Mouse (Mus musculus) frontal cortex, postnatal 14 days (tissue): Measurements from ENCODE around the gene Ube2g1.
A peak's percentile ranks its signal among the peaks of the same experiment; 100 is the strongest.

ENCODE experiments used
- DNase-seq, 2 experiments: peaks; one replicate each; pipeline ENCODE4 v3.0.0; 2022; ENCODE audit warnings: low spot score in 2 of 2

Ube2g1 gene

DNA sequence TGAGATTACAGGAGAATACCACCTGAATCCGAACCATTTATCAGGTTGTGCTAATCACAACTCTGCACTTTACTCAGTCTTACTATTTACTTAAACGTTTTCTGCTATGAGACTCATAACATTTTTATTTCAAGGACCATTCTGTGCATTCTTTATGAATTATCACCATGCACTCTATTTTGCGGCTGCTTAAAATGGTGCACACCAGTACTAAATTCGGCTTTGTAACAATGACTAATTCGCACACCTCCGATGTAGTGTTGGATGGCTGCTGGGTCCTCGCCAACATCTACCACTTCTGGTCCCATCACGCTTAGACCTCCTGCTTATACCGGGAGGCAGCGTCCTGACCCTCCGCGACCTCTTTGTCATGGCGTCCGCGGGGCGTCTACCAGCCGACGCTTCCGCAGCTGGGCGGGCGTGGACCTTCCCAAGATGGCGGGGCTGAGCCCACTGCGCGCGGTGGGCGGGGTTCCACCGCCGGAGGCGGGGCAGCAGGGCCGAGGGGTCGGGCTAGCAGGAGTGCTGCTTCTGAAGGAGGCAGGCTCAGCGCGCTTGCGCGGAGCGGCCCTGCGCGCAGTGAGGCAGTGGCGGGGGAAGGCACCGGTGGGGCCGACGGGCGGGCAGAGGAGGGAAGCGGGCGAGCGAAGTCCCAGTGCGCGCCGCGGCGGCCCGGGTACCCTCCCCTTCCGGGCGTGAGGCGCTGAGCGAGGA is at the start of gene Ube2g1:
TSS of gene Ube2g1 (plus strand) at position 590 of the 714 bp plus-strand sequence.
- DNase-seq, result peak; percentile 97

DNA sequence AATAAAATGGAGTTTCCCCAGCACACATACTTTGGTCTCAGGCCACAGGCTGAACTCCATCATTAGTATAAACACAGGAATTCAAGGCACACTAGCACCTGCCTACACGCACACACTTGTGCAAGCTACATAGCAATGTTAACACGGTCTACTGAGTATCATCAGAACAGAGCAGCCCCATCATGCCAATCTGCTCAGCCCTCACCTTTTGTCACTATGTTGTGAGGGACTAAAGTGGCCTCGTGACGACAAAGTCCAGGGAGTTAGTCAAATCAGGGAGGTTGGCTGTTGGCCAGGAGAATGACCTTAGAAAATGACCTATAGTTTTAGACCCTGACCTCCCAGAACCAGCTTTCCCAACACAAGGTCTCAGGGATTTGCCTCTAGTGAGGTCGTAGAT is 48.9 kb upstream of the Ube2g1 start:
- no peak for DNase-seq

DNA sequence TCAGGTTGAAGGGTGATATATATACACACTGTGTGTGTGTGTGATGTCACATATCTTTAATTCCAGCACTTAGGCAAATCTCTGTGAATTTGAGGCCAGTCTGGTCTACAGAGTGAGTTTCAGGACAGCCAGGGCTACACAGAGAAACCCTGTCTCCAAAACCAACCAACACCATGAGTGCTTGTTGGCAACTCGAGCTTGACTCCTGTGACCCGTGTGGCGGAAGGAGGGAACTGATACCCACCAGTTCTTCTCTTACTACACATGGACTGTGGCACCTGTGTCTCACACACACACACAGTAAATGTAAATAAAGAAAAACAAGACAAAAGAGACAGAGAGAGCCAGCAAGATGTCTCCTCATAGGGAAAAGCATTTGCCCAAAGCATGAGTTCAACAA is 46.4 kb upstream of the Ube2g1 start:
- DNase-seq, result no peak

DNA sequence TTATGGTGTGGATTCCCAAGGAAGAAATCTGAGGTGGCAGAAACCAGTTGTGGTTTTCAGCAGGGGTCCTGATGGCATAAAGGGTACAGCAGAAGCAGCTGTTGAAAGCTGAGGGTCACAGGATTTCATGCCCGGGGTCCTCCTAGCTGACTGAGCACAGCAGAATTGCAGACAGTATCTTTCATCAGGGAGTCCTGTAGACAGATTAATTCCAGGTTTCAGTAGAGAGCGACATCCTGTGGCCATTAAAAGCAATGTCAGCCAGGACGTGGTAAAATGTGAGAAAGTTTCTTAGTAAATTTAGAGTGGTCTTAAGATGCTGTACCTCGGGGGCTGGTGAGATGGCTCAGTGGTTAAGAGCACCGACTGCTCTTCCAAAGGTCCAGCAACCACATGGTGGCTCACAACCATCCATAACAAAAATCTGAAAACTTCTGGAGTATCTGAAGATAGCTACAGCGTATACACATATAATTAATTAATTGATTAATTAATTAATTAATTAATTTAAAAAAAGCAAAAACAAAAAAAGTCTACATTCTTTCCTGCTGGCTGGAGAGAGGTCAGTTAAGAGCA is 42.8 kb upstream of the Ube2g1 start:
- DNase-seq, result no peak

DNA sequence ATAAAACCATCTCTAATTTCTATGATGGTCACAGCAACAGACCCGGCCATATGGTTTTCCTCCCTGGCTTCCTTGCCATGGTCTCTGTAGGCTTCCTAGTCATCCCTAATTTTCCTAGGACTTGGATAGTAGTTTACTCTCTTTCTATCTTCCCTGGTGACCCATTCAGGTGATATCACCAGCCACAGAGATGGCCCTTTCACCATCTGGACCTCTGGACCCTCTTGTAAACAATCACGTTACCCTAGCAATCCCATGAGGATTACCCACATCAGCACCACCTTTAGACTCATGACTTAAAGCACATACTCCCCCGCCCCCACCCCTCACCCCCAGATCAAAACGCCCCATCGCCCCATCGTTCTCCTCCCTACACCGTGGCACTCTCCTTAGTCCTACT is 40.8 kb upstream of the Ube2g1 start:
- no peak for DNase-seq

DNA sequence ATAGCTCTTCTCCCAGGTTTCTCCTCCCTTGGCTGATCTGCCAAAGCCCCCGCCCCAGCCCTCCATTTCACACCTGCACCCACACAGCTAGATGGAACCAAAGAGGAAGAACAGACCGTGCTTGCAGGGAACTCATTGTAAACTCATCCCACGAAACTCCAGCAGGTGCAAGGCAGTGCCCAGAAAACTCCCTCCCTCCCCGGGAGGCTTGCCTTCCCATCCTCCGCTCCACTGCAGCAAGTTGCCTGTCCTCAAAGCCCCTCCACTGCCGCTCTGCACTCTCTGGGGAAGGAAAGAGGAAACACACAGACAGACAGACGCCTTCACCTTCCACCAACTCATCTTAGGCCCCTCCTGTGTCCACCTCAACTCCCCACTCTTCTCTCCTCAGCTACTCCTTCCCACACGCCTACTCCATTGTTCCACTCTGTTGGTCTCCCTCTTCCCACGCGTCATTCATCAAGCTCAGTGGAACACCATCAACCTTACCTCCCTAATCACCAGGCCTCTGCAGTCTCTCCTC is 40.2 kb upstream of the Ube2g1 start:
- DNase-seq, result peak; percentile 43 to 51

DNA sequence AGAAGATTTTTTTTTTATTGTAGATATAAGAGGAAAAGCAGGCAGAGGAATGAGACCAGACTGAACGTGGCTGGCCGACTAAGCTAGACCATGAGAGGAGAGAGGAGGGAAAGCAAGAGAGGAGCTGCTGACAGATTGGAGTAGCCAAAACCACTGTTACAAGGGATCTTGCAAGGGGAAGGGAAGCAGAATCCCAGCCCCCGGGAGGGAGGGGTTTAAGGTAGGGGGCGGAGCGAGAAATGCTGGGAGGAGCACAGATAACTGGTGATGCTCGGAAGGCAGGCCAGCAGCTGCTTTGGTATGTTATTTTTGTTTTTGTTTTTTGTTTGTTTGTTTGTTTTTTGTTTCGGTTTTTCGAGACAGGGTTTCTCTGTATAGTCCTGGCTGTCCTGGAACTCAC is 38.0 kb upstream of the Ube2g1 start:
- DNase-seq, result no peak

DNA sequence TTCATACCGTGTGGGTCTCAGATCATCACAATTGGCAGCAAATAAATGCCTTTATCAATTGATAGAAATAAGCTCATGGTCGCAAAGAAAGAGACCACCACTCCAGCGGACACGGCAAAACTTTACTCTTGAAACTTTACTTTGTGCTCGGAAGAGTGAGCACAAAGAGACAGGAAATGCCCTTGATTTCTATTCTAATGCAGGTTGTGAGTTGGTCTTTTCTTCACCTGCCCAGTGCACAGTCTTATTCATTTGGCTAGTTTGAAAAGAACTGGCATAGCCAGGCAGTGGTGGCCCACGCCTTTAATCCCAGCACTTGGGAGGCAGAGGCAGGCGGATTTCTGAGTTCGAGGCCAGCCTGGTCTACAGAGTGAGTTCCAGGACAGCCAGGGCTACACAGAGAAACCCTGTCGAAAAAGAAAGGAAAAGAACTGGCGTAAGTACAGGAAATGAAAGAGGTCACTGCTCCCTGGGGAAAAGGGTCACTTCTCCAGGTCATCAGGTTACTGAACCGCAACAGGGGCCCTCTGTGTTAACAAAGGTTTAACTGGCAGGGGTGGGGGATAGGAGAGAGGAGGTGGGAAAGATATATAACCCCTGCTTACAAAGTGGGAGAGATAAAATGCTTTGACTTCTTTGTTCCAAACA is 37.3 kb upstream of the Ube2g1 start:
- no peak for DNase-seq

DNA sequence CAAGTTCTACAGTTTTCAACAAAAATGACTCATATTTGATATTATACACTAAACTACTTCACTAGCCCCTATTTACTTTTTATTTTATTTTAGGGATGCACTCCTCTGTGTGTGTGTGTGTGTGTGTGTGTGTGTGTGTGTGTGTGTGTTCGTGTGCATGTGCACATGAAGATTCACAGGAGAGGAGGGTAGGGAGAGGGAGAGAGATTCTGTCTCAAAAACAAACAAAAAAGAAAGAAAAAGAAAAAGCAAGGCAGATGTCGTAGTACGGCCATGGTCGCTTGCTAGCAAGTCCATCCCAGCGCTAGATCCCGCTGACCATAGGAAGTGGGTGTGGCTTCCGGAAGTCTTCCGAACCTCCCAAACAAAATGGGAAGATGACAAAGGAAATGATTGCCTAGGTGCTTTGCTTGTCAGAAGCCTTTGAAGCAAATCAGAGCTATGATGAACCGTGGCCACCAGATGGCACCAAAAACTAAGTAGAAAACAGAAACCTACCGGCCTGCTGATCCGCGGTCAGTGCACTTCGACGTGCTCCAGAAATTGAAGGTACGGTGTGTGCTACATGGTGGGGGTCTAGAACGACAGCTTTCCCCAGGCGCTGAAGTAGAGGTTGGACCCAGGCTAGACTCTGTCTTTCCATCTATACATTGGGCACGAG is 36.6 kb upstream of the Ube2g1 start:
- peak; percentile 52 to 78 for DNase-seq

DNA sequence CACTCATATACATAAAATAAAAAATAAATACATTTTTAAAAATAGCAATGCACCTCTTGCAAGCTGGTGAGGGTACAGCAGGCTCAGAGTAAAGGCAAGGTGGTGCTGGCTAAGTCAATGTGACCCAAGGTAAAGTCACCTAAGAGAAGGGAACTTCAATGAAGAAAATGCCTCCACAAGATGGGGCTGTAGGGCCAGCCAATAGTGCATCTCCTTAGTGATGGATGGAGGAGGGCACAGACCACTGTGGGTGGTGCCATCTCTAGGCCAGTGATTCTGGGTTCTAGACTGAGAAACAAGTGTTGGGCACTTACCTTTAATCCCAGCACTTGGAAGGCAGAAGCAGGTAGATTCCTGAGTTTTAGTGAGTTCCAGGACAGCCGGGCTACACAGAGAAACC is 33.3 kb upstream of the Ube2g1 start:
- no peak for DNase-seq

DNA sequence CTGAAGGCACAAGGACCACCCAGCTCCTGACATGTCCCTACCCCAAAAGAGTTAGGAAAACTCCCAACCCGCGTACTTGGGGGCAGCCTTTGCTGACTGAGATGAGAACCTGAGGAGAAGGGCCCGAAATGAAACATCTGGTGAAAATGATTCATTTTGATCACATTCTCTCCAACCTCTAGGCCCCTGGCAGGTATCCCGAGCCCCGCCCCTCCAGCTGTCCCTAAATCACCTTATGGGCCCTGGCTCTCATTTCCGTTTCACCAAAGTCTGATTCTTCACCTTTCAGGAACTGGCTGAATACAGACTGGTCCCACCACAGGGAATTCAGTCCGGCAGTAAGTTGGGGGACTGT is 31.0 kb upstream of the Ube2g1 start:
- DNase-seq, result no peak

DNA sequence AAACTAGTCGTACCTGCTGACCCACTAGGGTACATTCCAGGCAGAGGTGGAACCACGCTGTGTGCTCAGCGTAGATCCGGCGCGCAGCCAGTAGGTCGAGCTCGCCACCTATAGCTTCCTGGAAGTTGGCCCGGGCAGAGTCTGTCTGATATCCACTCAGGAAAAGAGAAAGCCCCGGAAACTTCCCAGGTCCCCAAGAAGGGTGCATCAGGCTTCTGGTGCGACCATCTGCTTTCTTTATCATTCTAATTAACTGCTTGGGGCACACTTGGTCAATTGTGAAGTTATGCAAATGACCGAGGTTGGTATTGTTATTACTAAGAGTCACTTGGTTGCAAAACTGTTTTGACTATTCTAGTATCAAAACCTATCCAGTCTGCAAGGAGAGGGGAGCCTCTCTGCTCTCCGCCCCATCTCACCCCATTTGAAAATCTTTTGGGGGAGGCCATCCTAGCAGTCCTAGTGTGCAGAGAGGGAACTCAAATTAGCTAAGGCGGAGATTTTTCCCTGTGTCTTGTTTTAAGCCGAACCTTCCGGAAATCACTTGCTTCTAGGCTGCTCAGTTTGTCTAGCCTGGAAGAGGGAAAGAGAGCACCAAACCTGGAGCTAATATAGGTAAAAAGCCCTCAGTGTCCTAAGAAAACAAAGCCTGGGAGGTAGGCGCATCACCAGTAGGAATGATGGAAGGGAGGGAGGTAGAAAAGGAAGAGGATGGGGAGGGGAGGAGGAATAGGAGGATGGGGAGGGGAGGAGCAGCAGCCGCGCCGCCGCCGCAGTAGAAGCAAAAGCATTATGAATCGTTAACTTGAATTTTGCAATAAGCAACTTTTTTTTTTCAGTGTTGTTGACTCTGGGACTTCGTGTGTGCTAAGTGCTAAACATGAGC is 30.4 kb upstream of the Ube2g1 start:
- no peak for DNase-seq

DNA sequence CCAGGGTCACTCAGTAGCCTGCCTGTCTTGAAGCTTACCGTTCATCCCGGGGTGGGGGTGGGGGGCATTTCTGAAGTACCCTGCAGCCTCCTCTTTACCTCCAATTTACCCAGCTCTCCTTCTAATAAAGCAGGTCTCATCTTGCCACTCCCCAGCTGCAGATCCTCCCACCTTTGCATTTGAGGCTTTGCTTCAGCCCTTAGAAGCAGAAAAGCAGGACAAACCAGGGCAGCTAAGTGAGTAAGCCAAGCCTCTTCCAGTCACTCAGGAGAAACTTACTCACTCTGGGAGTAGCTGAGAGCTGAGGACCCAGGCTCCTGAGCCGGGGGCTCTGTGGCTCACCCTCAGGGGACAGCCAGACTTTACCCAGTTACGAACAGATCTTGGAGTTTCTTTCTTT is 28.6 kb upstream of the Ube2g1 start:
- no peak for DNase-seq

DNA sequence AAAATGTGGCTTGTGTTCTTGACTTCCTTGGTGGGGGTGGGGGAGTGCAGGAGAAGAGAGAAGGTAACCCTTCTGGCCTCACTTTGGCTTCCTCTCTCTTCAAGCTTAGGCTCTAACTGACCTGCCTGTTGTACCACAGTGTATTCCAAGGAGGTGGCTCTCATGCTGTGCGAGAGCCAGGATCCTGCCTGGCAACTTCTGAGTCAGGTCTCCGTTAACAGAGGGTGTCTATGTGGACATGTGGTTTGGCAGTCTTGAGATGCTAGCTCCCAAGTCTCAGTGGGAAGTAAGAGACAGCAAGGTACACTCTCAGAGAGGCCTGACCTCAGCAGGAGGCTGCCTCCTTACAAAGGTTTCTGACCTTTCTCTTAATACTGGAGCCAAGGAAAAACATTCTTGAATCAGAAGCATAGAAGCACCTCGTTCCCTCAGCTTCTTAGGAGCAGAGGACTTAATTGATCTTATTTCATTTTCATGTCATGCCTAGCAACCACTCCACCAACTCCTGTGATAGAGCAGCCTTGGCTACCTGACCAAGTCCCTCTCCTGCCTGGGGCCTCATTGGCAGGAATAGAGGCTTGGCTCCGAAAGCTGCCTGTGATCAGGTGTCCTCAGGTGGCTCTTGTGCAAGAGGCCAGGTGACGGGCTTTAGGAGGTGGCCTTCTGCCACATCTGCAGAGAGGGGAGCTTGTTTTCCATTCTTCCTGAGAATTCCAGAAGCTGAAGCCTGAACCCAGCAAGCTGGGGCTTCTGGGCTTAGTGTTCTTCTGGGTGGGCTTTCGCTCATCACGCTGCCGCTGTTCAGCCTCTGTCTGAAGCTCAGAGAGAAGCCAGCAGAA is 25.3 kb upstream of the Ube2g1 start:
- no peak for DNase-seq

DNA sequence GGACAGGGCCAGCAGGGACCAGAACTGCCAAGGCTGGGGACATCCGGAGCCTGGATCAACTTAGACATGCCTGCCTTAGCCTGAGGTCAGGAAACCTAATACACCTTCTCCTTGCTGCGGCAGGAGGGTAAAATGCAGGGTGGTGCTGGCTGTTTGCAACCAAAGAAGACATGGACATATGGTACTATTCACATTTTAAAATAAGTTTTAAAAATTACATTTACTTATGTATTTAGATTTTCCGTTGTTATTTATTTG is 24.7 kb upstream of the Ube2g1 start:
- DNase-seq, result no peak

DNA sequence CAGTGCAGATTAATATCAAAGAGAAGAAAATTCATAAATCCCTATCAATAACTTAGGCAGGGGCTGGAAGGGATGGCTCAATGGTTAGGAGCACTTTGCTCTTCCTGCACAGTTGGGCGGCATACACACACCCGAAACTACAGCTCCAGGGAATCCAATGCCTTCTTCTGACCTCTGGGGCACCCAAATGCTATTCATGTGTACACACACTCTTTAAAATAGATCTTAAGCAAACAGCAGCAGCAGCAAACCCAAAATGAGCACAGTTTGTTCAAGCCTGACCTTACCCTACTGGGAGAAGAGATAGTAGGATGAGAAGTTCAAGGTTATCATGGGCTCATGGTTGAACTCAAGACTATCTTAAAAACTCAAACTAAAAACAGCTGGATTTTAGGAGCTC is 24.0 kb upstream of the Ube2g1 start:
- no peak for DNase-seq

DNA sequence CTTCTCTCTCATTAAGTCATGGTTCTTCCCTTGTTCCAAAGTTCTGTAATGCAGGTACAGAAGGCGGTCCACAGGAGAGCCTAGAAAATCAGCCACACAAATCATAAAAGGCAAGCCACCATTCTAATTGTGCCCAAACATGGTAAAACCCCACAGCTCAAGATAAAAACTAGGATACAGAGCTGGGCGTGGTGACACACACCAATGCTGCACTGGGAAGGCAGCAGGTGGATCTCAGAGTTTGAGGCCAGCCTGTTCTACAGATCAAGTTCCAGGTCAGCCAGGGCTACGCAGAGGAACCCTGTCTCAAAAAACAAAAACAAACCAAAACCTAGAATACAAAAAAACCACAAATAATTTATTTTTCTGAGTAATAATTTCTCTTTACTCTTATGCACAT is 20.5 kb upstream of the Ube2g1 start:
- no peak for DNase-seq

DNA sequence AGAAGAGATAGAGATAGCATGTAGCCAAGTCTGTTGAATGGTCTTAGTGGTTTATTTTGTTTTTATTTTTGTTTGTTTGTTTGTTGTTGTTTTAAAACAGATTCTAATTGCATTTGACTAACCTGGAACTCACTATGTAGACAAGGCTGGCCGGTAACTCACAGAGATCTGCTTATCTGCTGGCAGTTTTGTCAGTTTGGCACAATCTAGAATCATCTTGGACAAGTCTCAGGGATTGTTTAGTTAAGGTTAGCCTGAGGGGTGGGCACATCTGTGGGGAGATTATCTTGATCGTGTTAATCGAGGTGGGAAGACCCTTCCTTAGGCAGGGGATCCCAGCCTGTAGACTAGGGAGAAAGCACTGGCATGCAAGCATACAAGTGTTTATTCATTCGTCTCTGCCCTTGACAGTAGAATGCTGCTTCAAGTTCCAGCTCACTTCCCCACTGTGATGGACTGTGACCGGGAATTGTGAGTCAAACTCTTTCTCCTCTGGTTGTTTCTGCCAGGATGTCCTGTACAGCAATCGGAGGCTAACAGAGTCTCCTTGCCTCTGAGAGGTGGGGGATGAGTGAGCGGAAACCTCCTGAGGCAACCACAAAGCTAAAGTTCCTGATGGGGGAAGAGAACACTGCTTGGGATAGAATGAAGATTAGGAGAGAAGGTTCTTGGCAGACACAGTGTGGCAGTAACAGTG is 19.4 kb upstream of the Ube2g1 start:
- no peak for DNase-seq

DNA sequence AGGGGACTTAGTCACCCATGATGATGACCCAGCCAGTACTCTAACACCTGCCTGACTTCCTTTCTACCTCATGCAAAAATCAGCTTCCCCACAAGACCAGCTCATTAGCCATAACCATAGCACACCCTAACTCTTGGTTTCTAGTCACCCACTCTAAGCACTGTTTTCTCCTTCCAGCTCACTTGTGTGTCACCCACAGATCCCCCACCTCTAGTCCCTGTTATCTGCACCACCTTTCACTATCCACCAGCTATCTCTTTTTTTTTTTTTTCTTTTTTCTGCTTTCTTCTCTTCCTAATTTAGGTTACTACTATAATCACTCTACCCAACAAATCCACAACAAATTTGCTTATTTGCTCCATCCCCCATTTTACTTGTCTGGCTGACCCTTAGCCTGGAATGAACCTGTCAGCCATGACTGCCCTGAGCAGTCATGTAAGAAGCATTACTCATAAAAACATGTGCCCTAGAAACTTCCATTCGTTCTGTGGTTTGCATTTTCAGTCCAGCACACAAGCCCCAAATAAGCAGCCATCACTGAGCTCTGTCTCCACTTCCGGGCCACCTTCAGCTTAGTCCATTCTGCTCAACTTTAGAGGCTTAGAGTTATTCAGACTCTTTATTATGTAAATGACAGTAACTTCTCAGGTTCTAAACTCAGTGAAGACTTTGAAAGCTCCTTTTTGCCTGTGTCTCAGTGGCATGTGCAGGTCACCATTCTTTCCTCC is 11.9 kb upstream of the Ube2g1 start:
- no peak for DNase-seq

DNA sequence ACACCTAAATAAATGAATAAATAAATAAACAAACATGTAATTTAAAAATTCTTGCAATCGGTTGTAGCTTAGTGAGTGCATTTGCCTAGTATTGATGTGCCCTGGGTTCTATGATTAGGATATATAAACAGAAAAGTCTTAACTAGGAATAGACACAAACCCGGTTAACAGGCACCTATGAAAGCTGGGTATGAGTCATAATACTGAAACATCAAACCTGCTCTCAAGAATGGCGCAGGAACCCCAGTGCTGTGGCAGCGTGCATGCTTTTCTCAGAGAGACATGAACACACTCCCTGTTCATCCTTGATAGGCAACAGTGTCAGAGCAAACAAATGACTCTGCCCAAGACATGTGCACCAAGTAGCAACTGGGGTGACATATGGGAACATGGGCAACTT is 9.3 kb upstream of the Ube2g1 start:
- no peak for DNase-seq
